Mouse (Mus musculus): ENCODE measurements around the gene Vmn1r119. TPM values are rescaled to one million over a fixed set of nuclear protein-coding genes. Genes with fewer than 3 reads are reported as not detected.
"Not testable (repeated sequence)": the region's sequence is repeated elsewhere in the genome, so short reads cannot be mapped to it uniquely, and the experiment has no call there.

Vmn1r119 gene
- not detected in 2 replicates for polyA plus RNA-seq (2012; rRNA removed)

DNA sequence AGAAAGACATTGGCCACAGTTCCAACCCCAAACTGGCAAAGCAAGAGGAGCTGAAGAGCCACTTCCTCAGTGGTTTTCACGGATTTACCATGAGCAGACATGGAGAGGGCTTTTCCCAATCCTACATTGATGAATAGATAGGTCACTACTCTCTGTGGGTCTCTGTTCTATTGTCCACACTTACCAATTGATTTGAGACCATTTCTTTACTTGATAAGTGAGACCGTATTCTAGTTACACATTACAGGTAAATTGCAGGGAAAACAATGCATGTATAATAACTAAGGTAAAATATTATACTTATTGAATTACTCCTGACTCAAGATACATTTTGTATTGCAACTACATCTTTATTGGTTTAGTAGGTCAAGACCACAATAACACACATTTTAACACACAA lies at the start of gene Vmn1r119:
TSS of gene Vmn1r119 (minus strand) at position 101 of the 400 bp plus-strand sequence.
- DNase-seq (ENCODE audit: extremely low spot score in 1 of 2, low spot score in 1 of 2), result not testable (repeated sequence)

DNA sequence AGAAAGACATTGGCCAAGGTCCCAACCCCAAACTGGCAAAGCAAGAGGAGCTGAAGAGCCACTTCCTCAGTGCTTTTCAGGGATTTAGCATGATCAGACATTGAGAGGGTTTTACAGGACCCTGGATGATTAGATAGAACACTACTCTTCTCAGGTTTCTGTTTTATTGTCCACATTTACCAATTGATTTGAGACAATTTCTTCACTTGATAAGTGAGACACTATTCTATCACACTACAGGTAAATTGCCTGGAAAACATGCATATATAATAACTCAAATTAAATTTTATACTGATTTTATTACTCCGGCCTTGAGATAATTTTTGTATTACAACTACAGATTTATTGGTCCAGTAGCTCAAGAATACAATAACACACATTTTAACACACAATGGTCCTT lies 41.4 kb upstream of the Vmn1r119 start, which contains the start of gene Vmn1r120:
TSS of gene Vmn1r120 (minus strand) at position 101 of the 400 bp plus-strand sequence.
- DNase-seq (ENCODE audit: extremely low spot score in 1 of 2, low spot score in 1 of 2), result not testable (repeated sequence)

Other genes starting within 250 kb of the Vmn1r119 start
- not detected in 2 replicates for gene Vmn1r112, start 241.3 kb downstream of the Vmn1r119 start, polyA plus RNA-seq (2012; rRNA removed)
- not detected in 2 replicates for gene Vmn1r113, start 225.2 kb downstream of the Vmn1r119 start, polyA plus RNA-seq (2012; rRNA removed)
- not detected in 2 replicates for gene Vmn1r114, start 200.3 kb downstream of the Vmn1r119 start, polyA plus RNA-seq (2012; rRNA removed)
- gene Vmn1r115, start 167.5 kb downstream of the Vmn1r119 start, polyA plus RNA-seq (2012; rRNA removed), result not detected in 2 replicates
- not detected in 2 replicates for gene Vmn1r116, start 140.2 kb downstream of the Vmn1r119 start, polyA plus RNA-seq (2012; rRNA removed)
- gene Vmn1r117, start 128.3 kb downstream of the Vmn1r119 start, polyA plus RNA-seq (2012; rRNA removed), result not detected in 2 replicates
- gene Vmn1r118, start 100.1 kb downstream of the Vmn1r119 start, polyA plus RNA-seq (2012; rRNA removed), result not detected in 2 replicates
- gene Vmn1r120, start 41.3 kb upstream of the Vmn1r119 start, polyA plus RNA-seq (2012; rRNA removed), result not detected in 2 replicates
- gene Vmn1r121, start 86.1 kb upstream of the Vmn1r119 start, polyA plus RNA-seq (2012; rRNA removed), result not detected in 2 replicates
- gene Vmn1r122, start 121.7 kb upstream of the Vmn1r119 start, polyA plus RNA-seq (2012; rRNA removed), result not detected in 2 replicates
- gene Vmn1r123, start 149.7 kb upstream of the Vmn1r119 start, polyA plus RNA-seq (2012; rRNA removed), result not detected in 2 replicates
- not detected in 2 replicates for gene Gm5157, start 178.0 kb upstream of the Vmn1r119 start, polyA plus RNA-seq (2012; rRNA removed)
- not detected in 2 replicates for gene Vmn1r124, start 248.2 kb upstream of the Vmn1r119 start, polyA plus RNA-seq (2012; rRNA removed)

All from frontal cortex, adult 2 months (tissue).